Mouse (Mus musculus) CD4-positive helper T cell, adult 2 months (primary cell): Measurements from ENCODE around the gene Ahsa2.
"Not testable (repeated sequence)": the region's sequence is repeated elsewhere in the genome, so short reads cannot be mapped to it uniquely, and the experiment has no call there.

Experiments used
- DNase-seq: peaks from one replicate; pipeline ENCODE4 v3.0.0-alpha.2; 2012; ENCODE audit warnings: low read depth, missing footprints, low spot score

Ahsa2 gene

DNA sequence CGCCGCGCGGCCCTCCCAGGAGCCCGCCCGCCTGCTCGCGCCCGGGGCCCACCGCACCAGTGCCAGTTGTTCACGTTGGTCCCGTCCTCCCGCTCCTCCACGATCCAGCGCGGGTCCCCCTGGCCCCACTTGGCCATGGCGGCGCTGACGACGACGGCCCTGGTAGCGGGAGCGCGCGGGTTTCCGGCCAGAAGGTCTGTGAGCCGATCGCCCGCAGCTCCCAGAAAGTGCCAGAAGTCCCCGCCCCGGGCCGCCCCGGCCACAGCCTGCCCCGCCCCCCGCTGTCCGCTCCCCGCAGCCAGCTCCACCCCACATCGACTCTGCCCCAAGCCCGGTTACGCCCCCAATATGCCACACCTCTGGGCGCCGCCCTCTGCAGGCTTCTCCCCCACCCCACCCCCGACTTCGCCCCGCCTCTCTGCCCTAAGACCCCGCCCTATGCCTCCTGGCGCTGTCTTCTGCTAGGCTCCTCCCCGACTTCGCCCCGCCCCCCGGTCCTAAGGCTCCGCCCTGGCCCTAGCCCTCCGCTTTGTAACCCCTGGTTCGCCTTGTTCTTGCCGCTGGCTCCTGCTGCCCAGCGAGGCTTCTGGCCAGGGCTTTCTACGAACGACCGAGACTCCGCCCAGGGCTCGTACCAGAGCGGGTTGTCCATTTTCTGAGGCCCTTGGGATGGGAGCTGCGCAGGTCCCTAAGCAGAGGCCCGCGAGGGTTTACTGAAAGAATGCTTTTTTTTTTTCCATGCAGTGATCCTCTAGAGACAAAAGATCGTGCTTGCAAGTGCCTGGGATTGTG lies at the start of gene Ahsa2:
Gene Ahsa2 (minus strand): TSS at position 313 of the 792 bp plus-strand sequence.
- DNase-seq: peak; percentile 95

DNA sequence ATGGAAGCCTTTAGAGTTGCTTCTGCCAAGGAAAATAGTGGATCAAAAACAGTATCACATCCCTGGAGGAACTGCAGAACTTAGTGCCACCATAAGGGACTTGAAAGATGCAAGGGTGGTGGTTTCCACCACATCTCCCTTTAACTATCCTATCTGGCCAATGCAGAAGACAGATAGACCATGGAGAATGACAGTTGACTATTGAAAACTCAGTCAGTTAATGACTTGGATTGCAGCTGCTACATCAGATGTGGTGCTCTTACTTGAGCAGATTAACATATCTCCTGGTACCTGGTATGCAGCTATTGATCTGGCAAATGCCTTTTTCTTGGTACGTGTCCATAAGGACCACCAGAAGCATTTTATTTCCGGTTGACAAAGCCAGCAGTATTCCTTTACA lies 39.6 kb upstream of the Ahsa2 start:
- no peak for DNase-seq

DNA sequence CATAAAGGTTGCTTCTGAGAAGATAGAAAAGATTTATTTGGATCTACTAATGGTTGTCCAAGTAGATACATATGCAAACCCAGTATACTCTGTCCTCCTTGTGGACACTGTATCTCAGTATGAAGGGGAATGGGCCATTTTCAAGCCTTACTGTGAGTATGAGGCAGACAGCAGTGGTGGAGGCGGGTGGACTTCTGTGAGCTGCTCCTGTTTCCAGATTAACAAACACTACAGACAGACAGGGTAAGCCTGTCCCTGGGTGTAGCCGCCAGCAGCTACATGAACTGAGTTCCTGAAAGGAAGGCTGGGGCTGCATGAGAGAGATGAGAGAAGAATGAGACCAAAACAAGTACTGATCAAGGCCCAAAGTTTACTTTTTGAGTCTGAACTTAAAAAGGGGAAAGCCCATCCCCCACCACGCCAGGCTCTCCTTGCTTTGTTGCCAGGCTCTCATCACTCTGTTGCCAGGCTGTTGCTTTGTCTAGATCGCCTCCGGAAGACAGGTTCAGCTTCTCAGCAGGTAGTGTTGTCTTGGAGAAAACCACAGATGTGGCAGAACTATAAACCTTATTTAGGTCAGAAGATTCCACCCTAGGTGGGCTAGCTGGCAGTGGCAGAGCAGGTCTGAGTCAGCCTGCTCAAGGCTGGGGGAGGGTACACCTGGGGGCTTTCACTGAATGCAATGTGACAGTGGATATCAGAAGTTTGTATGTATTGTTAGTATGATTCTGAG lies 22.8 kb upstream of the Ahsa2 start, which contains the start of gene 1700093K21Rik:
Gene 1700093K21Rik (minus strand): TSS at position 683 of the 733 bp plus-strand sequence.
- DNase-seq: no peak

DNA sequence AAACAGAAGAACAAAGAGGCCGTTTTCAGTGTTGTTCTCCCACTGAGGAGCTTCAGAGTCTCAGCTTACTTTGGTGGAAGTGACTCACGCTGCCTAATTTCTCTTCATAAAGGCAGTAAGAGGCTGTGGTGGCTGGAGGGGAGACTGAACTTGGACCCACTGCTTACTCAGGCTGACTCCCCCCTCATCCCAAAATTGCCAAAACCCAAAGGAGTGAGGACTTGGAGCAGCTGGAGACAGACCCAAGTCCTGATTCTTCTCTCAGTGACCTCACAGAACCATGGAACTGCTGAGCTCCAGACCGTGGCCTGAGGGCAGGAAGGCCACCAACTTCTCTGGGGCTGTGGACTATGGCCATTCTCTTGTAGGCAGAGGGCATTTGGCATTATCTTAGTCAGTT lies 21.2 kb upstream of the Ahsa2 start:
- DNase-seq: no peak

DNA sequence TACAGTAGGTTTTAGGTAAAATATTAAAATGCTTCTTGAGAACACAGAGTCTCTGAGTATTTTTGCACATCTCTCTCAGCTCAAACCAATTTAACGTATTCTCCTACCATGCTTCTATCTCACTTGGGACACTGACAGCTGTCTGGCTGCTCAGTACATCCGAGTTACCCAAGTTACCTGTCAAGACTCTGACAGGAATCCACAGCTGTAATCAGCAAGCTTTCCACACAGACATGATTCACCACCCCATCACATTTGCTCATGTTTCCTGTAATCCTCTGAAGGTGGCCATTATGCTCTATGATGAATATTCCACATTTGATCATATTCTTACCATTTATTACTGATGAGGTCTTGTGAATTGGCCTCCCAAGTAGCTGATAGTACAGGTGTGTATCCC lies 17.5 kb upstream of the Ahsa2 start:
- DNase-seq: no peak

DNA sequence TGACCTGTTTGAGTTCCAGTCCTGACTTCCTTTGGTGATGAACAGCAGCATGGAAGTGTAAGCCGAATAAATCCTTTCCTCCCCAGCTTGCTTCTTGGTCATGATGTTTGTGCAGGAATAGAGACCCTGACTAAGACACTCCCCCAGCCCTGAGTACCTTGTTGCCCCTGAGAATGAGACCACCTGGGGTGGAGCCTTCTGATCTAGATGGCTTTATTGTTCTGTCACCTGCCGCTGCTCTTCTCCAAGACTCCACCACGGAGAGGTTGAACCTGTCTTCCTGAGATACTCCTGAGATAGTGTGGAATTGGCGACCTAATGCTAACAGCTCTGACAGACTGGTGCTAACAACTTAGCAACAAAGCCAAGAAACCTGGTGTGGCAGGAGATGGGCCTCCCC lies 17.0 kb upstream of the Ahsa2 start:
- DNase-seq: not testable (repeated sequence)

DNA sequence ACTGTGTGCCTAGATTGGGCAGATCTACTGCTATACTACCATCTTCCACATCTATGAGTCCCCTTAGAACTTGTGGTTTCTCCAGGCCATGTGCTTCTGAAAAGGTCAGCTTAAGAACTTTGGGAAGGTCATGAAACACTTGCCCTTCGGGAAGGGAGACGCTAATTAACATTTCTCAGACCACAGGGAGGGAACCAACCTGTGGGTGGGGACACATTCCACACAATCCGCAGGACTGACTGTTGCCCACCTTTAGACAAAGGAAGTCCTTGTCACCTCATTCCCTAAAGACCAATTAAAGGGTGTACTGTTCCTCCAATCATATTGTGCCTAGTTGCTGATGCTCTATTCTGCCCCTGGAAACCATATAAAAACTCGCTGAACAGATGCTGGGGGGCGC lies 7.0 kb upstream of the Ahsa2 start:
- DNase-seq: not testable (repeated sequence)

DNA sequence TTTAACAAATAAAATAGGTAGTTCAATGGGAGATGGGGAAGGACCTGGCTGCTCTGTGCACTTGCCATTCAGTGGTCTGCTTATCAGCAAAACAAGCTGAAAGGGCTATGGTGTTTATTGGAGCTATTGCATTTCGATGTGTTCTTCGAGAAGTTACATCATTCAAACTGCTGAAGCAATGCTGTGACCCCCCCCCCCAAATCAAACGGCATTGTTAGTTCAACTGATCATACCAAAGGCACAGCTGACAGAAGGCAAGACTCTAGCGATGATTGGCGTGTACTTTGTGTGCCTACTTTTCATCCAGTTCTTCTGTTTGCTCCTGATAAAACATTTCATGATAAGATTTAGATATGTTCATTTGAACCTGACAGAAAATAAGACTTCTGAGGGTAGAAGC lies 779 bp upstream of the Ahsa2 start:
- no peak for DNase-seq

DNA sequence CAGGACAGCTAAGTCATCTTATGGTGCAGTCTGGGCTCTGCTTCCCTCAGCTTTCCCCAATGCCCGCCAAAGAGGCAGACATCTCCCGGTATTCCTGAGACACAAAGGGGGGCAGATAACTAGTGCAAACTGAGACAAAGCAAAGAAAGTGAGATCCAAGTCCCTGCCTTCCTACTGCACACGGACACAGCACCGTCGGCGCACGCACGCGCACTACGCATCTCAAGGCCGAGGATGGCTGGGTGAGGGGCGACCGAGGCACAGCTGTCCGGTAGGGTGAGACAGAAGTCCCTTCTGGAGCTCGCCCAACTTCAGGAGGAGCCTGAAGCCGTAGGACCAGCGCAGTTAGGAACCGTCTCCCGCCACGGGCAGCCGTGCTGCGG lies 504 bp downstream of the Ahsa2 start:
- DNase-seq: peak; percentile 78

DNA sequence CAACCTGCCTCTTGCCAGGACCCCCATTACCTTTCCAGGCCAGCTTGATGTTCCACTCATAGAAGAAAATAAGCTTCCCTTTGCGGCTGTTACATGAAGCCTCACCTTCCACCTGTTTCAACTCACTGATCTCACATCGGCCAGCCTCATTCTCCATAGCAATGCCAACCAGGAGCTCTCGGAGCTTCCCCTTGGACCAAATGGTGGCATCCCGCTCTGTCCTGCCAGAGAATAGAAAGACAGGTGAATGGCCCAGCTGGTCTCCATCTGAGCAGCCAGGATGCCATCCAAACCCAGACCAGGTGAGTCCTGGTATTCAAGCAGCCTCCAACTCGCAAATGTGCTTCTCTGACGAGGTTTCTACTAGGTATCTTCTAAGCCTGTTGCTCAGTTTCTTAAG lies 1.2 kb downstream of the Ahsa2 start:
- no peak for DNase-seq

DNA sequence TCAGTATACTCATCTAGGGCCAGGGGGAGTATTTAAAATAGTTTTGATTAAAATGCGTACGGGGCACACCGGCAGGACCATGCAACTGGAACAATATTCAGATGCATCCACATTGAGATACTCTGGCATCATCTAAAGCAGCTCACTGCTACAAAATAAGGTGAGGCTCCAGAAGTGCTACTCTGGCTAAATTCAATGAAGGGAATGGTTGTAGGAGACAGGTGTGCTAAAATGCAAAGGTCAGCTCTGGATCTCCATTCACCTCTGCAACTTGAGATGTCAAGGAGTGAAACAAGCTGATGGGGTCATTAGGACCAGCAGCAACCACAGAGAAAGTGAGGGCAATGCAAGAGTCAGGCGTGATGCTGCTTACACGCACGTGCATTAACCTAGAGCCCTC lies 2.6 kb downstream of the Ahsa2 start:
- no peak for DNase-seq

DNA sequence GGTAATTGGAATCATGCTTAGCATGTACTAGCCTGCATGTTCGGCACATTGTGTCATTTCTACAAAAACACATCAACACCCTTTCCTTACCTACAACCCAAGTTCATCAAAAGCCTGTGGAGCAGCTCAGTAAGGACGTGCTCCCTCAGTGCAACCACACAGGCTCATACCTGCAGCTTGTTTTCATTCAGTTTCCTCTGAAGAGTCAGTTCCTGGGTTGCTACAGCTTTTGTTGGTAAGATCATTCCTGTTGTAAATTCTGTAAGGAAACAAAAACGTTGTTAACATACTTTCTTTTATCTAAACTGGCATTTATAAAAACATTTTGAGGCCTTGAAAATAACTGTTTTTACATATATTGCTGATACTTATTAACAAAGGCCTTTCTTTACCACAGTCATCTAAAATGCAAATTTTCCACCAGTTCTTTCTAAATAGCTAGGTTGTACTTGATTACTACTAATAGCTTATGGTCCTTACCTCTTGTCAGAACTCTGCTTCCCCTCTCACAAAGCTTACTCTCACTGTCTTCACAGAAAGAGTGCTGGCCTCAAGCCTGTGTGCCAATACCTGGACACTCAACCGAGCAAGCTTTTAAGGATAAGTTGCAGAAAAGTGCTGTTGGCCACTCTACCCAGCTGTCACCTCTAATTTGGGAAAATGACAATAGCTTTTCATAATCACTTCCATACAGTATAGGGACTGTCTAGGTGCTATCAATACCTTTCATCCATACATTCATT lies 5.6 kb downstream of the Ahsa2 start:
- DNase-seq: no peak

DNA sequence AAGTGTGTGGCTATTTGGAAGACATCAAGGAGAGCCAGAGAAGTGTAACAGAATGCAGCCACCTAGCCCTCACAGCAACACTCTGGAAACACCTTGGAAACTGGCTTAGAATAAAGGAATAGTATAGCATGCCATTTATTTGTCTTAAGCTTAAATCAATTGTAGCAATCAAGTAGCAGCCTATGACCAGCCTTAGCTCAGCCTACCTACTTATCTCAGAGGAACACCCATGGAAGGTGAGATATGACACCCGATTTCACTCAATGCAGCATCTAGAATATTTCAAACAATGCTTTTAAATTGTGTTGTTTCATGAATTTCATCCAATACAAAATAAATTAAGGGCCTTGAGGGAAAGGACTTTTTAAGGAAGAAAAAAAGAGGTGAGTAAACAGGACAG lies 7.9 kb downstream of the Ahsa2 start:
- DNase-seq: no peak

DNA sequence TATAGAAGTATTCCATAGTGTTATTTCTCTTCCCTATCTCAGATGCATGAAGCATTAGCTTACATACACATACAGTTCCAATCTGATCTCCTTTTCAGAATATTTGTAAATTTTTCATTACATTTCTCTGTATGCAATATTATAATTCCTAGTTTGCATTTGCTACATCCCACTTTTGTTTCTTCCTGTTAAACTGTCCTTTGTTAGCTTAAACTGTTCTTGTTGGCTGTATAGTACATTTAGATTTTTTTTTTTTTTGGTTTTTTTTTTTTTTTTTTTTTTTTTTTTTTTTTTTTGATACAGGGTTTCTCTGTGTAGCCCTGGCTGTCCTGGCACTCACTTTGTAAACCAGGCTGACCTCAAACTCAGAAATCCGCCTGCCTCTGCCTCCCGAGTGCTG lies 32.0 kb downstream of the Ahsa2 start:
- not testable (repeated sequence) for DNase-seq
